Mouse (Mus musculus): Measurements from ENCODE around the gene Aatk. TPM values are rescaled to one million over a fixed set of nuclear protein-coding genes. Genes with fewer than 3 reads are reported as not detected.
A peak's percentile ranks its signal among the peaks of the same experiment; 100 is the strongest.

Gene Aatk
- polyA plus RNA-seq, 1 experiment from 2014 or later = 3.2 TPM

GRCm38 (mm10) chr11:120030145-120030901, 16.6 kb downstream of the Aatk start:
- Histone ChIP-seq H3K27ac (no peak overlapping the region), H3K4me3 (no peak overlapping the region), H3K27me3 (ENCODE audit: insufficient read depth, poor library complexity, severe bottlenecking) (peaks cover 4% of the 10 kb centered on the region; the same call in 1 of the 2 replicates), H3K4me1 (replicated peaks) (peaks cover 53% of the 10 kb centered on the region), H3K9me3 (no peaks in the 10 kb centered on the region), H3K36me3 (no peaks in the 10 kb centered on the region)
- WGBS = 42% methylated on average over 10 of the region's 10 CpGs
- peak; percentile 66 for DNase-seq (ENCODE audit: low spot score)

- no peaks in the 10 kb centered on the region for H3K36me3 ChIP-seq
- no peaks in the 10 kb centered on the region for H3K9me3 ChIP-seq
- H3K27ac ChIP-seq = no peak overlapping the region
- no peak overlapping the region for H3K4me3 ChIP-seq
- peaks cover 4% of the 10 kb centered on the region; the same call in 1 of the 2 replicates for H3K27me3 ChIP-seq (ENCODE audit: insufficient read depth, poor library complexity, severe bottlenecking)
- peaks cover 53% of the 10 kb centered on the region for H3K4me1 ChIP-seq (replicated peaks)
- WGBS = 42% methylated on average over 9 of the region's 9 CpGs
- no peak for DNase-seq (ENCODE audit: low spot score)
These were observed 17.4 kb downstream of the Aatk start for GRCm38 (mm10) chr11:120029431-120030144.

GRCm38 (mm10) chr11:120028319-120029092, 18.5 kb downstream of the Aatk start:
- no peak overlapping the region for H3K4me3 ChIP-seq
- 69% methylated on average over 18 of the region's 18 CpGs for WGBS
- 0 out of 2 replicates have a peak overlapping the region, but pooled peaks have one; percentile 6 for H3K27ac ChIP-seq
- no peaks in the 10 kb centered on the region for H3K9me3 ChIP-seq
- peaks cover 45% of the 10 kb centered on the region for H3K4me1 ChIP-seq (replicated peaks)
- DNase-seq (ENCODE audit: low spot score) = no peak
- H3K27me3 ChIP-seq (ENCODE audit: insufficient read depth, poor library complexity, severe bottlenecking) = peaks cover 4% of the 10 kb centered on the region; the same call in 1 of the 2 replicates
- no peaks in the 10 kb centered on the region for H3K36me3 ChIP-seq

- H3K27me3 ChIP-seq (ENCODE audit: insufficient read depth, poor library complexity, severe bottlenecking) = no peaks in the 10 kb centered on the region
- H3K4me3 ChIP-seq = no peak overlapping the region
- no peak for DNase-seq (ENCODE audit: low spot score)
- 83% methylated on average over 3 of the region's 3 CpGs for WGBS
- H3K36me3 ChIP-seq = no peaks in the 10 kb centered on the region
- H3K27ac ChIP-seq = no peak overlapping the region
- no peaks in the 10 kb centered on the region for H3K9me3 ChIP-seq
- peaks cover 44% of the 10 kb centered on the region for H3K4me1 ChIP-seq (replicated peaks)
These were observed 20.0 kb downstream of the Aatk start for GRCm38 (mm10) chr11:120026941-120027340.

- Histone ChIP-seq H3K36me3 (no peaks in the 10 kb centered on the region), H3K4me3 (no peak overlapping the region; the same call in 1 of the 2 replicates), H3K9me3 (no peaks in the 10 kb centered on the region), H3K27me3 (ENCODE audit: insufficient read depth, poor library complexity, severe bottlenecking) (peaks cover 10% of the 10 kb centered on the region; the same call in 1 of the 2 replicates), H3K4me1 (replicated peaks) (peaks cover 56% of the 10 kb centered on the region), H3K27ac (peak overlapping the region; percentile 63; the same call in 1 of the 2 replicates)
- DNase-seq (ENCODE audit: low spot score) = peak; percentile 36
- 55% methylated on average over 12 of the region's 12 CpGs for WGBS
These were observed 24.1 kb downstream of the Aatk start for GRCm38 (mm10) chr11:120022841-120023240.

- Histone ChIP-seq H3K4me1 (replicated peaks) (peaks cover 61% of the 10 kb centered on the region), H3K36me3 (no peaks in the 10 kb centered on the region), H3K27ac (peak overlapping the region; percentile 63), H3K27me3 (ENCODE audit: insufficient read depth, poor library complexity, severe bottlenecking) (peaks cover 10% of the 10 kb centered on the region; the same call in 1 of the 2 replicates), H3K4me3 (no peak overlapping the region), H3K9me3 (no peaks in the 10 kb centered on the region)
- WGBS = 55% methylated on average over 8 of the region's 8 CpGs
- DNase-seq (ENCODE audit: low spot score) = no peak
These were observed 24.8 kb downstream of the Aatk start for GRCm38 (mm10) chr11:120022216-120022615.

GRCm38 (mm10) chr11:120021367-120021766, 25.6 kb downstream of the Aatk start:
- DNase-seq (ENCODE audit: low spot score) = no peak
- H3K27me3 ChIP-seq (ENCODE audit: insufficient read depth, poor library complexity, severe bottlenecking) = peaks cover 10% of the 10 kb centered on the region; the same call in 1 of the 2 replicates
- H3K9me3 ChIP-seq = no peaks in the 10 kb centered on the region
- no peaks in the 10 kb centered on the region for H3K36me3 ChIP-seq
- peaks cover 67% of the 10 kb centered on the region for H3K4me1 ChIP-seq (replicated peaks)
- peak overlapping the region; percentile 79 for H3K27ac ChIP-seq
- WGBS = 92% methylated on average over 16 of the region's 16 CpGs
- no peak overlapping the region for H3K4me3 ChIP-seq

- H3K4me1 ChIP-seq (replicated peaks) = peaks cover 76% of the 10 kb centered on the region
- peaks cover 15% of the 10 kb centered on the region; the same call in 1 of the 2 replicates for H3K27me3 ChIP-seq (ENCODE audit: insufficient read depth, poor library complexity, severe bottlenecking)
- 47% methylated on average over 23 of the region's 23 CpGs for WGBS
- H3K36me3 ChIP-seq = no peaks in the 10 kb centered on the region
- DNase-seq (ENCODE audit: low spot score) = peak; percentile 52
- H3K27ac ChIP-seq = peak overlapping the region; percentile 79
- H3K9me3 ChIP-seq = no peaks in the 10 kb centered on the region
- H3K4me3 ChIP-seq = peak overlapping the region; percentile 14
These were observed 27.2 kb downstream of the Aatk start for GRCm38 (mm10) chr11:120019542-120020440.

GRCm38 (mm10) chr11:120017011-120017410, 30.0 kb downstream of the Aatk start:
- no peak for DNase-seq (ENCODE audit: low spot score)
- peak overlapping the region; percentile 59; the same call in 1 of the 2 replicates for H3K27ac ChIP-seq
- H3K4me1 ChIP-seq (replicated peaks) = peaks cover 88% of the 10 kb centered on the region
- H3K36me3 ChIP-seq = no peaks in the 10 kb centered on the region
- peaks cover 32% of the 10 kb centered on the region for H3K27me3 ChIP-seq (ENCODE audit: insufficient read depth, poor library complexity, severe bottlenecking)
- WGBS = 84% methylated on average over 8 of the region's 8 CpGs
- H3K9me3 ChIP-seq = no peaks in the 10 kb centered on the region
- no peak overlapping the region for H3K4me3 ChIP-seq

GRCm38 (mm10) chr11:120014758-120015157, 32.2 kb downstream of the Aatk start:
- H3K27me3 ChIP-seq (ENCODE audit: insufficient read depth, poor library complexity, severe bottlenecking) = peaks cover 49% of the 10 kb centered on the region
- 94% methylated on average over 4 of the region's 4 CpGs for WGBS
- no peaks in the 10 kb centered on the region for H3K9me3 ChIP-seq
- no peaks in the 10 kb centered on the region for H3K36me3 ChIP-seq
- no peak overlapping the region for H3K4me3 ChIP-seq
- DNase-seq (ENCODE audit: low spot score) = no peak
- peak overlapping the region; percentile 17; the same call in 1 of the 2 replicates for H3K27ac ChIP-seq
- H3K4me1 ChIP-seq (replicated peaks) = peaks cover 73% of the 10 kb centered on the region

- DNase-seq (ENCODE audit: low spot score) = peak; percentile 89
- peaks cover 58% of the 10 kb centered on the region for H3K4me1 ChIP-seq (replicated peaks)
- peaks cover 44% of the 10 kb centered on the region for H3K27me3 ChIP-seq (ENCODE audit: insufficient read depth, poor library complexity, severe bottlenecking)
- peak overlapping the region; percentile 80 for H3K27ac ChIP-seq
- H3K4me3 ChIP-seq = peak overlapping the region; percentile 50
- WGBS = 16% methylated on average over 21 of the region's 21 CpGs
- no peaks in the 10 kb centered on the region for H3K36me3 ChIP-seq
- no peaks in the 10 kb centered on the region for H3K9me3 ChIP-seq
These were observed 33.7 kb downstream of the Aatk start for GRCm38 (mm10) chr11:120013174-120013711.
